Mouse (Mus musculus) embryo, embryonic 10.5 days (tissue): ENCODE data around the gene Crip3.

Experiments used
- DNase-seq: peaks from one replicate; pipeline ENCODE4 v3.0.0-alpha.2; 2015; ENCODE audit warnings: low spot score

Gene Crip3

DNA sequence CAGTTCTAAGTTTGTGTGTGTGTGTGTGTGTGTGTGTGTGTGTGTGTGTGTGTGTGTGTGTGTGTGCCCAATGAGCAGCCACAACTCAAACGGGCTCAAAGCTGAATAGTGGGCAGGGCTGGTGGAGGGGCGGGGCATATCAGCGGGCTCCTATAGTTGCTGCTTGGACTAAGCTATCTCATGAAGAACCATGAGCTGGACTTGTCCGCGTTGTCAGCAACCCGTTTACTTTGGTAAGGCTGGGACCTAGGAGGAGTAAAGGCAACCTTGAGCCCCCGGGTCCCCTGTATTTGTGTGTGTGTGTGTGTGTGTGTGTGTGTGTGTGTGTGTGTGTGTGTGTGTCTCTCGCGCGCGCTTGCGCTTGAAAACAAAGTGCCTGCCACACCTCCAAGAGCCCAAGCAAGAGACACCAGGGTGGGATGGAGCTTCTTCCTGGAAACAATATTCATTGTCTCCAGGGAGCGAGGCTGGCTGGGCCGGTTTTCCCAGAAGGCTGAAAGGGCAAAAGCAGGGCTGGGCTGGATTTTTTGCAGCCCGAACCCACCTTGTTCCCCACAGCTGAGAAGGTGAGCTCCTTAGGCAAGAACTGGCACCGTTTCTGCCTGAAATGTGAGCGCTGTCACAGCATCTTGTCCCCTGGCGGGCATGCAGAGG, at the start of gene Crip3:
Crip3 (plus strand) TSS at position 166 of the 654 bp plus-strand sequence.
- peak; percentile 54 for DNase-seq

DNA sequence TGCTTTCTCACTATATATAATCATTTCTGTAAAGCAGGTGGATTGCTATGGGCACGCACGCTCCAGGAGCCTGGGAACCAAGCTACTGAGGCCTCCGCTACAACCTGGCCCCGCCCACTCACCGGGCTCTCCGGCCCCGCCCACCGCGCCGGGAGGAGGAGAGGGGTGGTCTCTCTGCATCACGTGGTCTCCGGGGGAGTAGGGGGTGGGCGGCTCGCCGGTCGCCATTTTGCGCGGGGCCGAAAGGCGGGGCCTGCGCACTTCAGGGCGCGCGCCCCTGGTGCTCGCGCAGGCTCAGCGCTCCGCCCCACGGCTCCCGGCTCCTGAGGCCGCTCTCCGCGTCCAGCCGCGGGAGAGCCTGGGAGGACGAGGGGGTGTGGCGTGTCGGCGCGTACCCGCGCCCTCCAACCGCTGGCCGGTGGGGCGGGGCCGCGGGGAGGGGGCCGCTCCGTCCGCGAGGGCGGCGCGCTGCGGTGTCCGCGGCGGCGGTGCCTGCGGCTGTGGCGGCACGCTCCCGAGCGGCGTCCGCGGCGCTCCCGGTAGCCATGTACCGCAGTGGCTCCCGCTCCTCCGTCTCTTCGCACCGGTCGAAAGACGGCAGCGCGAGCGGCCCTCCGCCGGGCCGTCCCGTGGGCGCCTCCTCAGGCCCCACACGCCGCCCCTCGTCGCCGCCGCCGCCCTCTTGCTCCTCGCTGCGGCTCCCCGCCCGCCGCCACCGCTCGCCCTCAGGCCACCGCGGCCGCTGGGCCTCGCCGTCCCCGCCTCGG, 45.2 kb upstream of the Crip3 start, which contains the start of gene Zfp318:
Zfp318 (plus strand) TSS at position 438 of the 767 bp plus-strand sequence.
- DNase-seq, result peak; percentile 97

DNA sequence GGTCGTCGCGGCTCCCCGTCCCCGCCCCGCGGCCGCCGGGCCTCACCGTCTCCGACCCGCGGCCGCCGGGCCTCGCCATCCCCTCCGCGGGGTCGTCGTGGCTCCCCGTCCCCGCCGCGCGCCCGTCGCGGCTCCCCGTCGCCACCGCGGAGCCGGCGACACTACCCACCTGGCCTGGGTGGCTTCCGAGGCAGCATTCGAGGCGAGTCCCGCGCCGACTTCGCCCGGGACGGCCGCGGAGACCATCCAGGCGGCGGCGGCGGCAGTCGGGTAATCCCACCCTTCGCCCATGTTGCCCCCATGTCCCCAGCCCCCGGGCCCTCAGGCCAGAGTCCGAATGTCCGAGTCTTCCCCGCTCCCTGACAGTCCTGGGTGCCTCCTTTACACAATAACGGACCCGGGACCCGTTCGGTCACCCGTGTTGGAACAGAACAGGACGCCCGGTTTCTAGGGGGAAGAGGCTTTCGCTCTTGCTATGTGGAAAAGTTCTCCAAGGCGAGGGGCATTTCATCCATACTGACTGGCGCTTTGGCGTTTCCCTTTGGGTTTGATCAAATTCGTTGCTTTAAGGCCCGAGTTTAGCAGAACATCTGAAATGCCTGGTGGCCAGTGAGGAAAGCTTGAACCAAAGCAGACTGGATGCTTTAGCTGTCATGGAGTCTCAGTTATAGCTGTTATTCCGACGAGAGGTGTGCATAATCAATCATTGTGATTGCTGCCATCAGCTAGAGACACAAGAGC, 44.5 kb upstream of the Crip3 start:
- peak; percentile 53 for DNase-seq

DNA sequence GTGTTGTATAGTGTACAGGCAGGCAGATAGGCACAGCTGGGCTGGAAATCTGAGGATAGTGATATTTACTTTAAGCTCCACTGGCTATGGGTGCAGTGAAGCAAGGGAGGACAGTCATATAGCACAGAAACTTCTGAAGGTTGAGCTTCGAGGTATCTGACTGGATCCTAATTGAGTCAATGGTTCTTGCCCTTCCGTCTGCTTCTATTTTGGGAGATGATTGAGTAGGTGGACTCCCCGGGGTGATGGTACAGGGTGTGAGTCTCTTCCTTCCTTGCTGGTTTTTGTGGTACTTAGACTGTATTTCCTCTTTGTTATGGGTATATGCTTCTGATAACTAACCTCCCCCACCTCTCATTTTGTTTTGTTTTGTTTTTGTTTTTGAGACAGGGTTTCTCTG, 40.5 kb upstream of the Crip3 start:
- no peak for DNase-seq

DNA sequence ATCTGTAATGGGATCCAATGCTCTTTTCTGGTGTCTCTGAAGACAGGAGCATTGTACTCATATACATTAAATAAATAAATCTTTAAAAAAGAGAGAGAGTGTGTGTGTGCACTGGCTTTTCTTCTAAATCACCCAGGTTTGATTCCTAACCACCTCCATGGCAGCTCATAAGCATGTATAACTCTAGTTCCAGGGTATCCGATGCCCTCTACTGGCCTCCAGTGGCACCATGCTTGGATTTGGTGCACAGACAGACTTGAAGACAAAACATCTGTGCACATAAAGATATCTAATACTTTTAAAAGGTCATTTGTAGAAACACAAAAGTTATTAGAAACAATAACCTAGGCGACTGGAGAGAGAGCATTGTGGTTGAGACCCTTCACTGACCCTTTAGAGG, 35.7 kb upstream of the Crip3 start:
- peak; percentile 65 for DNase-seq

DNA sequence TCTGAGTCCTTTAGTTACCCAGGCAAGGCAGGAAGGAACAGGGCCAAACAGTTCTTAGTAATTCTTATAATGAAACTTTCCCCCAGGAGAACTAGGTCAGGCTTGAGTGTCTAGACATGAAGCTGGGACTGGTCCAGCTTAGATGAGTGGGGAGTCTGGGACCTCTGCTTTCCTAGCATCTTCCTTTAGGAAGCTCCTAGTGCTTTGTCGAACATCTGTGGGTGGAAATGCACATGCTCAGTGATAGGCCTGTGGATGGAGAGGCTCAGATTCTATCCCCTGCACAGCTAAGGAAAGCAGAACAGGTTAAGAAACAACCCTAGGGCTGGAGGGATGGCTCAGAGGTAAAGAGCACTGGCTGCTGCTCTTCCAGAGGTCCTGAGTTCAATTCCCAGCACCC, 34.1 kb upstream of the Crip3 start:
- DNase-seq, result no peak

DNA sequence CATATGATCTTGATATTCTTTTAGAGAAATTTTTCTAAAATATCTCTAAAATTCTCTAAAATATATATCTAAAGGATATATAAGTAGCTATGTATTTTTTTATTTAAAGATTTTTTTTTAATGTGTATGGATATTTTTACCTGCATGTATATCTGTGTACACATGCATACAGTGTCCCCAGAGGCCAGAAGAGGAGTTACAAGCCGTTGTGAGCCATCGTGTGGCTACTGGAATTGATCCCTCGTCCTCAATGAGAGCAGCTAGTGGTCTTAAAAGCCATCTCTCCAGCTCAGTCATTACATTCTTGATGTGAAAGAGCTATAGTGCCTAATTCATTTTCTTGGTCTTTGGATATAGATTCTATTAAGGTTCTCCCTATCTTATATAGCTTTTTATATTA, 20.2 kb upstream of the Crip3 start:
- peak; percentile 37 for DNase-seq

DNA sequence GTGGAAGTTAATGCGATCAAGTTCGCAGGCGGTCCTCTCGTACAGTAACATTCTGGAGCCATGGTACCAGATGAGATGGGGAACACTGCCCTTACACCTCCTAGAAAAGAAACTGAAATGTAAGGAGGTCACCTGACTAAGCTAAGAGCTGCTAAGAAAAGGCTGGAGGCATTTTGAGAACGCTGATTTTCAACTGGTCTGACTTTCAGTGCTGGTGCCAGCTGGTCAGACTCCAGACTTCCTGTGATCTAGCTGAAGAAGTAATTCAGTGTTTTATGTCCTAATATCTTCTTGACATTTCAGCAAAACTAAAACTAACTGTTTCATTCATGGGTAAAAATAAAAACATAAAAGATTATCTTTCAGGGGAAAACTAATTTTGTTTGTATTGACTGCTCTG, 10.1 kb upstream of the Crip3 start:
- no peak for DNase-seq

DNA sequence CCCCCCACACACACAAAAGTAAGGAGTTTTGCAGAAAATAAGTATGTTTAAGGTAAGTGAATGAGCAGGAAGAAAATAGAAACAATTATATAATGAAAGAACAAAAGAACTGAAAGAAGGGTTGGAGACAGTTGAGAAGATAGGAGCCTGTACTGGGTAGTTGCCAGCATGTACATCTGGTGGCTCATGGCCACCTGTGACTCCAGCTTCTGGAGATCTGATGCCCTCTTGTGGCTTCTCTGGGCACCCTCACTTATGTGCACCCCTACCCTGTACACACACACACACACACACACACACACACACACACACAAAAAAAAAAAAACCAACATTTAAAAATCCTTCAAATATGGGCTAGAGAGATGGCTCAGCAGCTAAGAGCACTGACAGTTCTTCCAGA, 9.0 kb upstream of the Crip3 start:
- DNase-seq, result no peak

DNA sequence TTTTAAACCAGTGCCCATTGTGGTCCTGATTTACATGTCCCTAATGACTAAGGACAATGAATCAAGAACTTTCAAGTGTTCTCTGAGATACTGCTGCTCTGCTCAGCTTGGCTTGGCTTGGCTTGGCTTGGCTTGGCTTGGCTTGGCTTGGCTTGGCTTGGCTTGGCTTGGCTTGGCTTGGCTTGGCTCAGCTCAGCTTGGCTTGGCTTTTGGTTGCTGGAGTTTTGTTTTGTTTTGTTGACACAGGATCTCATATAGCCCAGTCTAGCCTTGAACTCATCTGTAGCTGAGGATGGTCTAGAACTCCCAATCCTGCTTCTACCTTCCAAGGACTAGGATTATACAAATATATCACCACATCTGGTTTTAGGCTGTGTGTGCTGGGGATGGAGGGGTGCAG, 2.2 kb upstream of the Crip3 start:
- no peak for DNase-seq

DNA sequence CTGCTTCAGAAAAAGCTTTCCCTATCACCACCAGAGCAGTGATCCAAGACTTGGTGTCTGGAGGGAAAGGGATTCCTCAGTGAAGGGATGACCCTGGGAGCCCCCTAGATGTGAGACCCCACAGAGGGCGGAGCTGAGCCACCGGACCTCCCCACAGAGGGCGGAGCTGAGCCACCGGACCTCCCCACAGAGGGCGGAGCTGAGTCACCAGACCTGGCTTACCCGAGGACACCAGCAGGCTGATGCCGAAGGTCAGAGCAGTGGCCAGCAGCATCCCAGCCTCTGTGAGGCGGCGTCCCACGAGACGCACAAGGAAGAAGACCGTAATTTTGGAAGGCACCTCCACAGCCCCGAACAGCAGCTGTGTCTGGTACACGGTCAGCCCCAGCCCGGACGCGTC, 4.9 kb downstream of the Crip3 start:
- peak; percentile 65 for DNase-seq

DNA sequence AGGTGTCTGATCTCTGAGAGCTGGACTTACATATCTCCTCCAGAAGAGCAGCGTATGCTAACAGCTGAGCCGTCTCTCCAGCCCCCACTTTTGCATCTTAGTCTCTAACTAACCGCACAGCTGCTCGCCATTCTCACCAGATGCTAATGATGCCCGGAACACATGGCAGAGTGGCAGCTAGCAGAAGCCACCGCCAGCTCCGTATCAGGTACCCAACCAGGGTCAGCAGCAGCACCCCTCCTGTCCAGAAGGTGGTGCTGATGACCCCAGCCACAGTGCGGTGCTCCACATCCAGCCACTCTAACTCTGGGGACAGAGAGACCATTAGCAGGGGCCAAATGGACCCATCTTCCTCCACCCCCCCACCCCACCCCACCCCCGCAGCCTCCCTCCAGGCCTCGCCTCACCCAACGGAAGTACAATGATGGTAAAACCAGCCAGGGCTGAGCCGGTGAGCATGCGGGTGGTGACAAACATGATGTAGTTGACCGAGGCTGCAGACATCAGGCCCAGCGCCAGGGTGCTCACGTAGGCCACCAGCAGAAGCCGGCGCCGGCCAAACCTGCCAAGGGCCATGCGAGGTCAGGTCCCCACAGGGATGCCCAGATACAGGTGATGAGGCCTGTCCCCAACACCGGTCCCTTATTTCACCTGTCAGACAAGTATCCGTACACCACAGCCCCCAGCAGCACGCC, 8.1 kb downstream of the Crip3 start:
- peak; percentile 74 for DNase-seq

DNA sequence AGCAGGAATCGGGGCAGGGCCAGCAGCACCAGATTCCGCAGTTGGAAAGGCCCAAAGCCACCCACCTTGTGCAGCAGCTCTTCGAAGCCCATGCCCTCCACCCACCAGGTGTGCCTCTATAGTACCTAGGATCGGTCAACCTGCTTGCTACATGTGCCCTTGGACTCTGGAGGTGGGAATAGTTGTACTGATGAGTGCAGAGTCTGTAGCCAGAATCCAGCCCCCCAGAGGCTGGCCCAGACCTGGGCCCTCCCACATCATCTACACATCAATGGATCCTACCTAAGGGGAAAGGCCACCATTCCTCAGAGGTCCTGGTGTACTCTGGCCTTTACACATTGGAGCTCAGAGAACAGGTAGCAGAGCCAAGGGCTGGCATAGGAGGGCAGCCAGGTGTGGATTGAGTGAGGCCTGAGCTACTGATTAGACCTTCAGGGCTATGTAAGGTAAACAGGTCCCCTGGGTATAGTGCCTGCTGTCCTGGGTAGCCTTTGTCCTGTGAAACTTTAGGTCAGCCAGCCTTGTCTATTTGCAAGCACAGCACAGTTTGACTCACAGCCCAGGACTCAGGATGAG, 9.7 kb downstream of the Crip3 start, which contains the start of gene Slc22a7:
Slc22a7 (minus strand) TSS at position 160 of the 576 bp plus-strand sequence.
- no peak for DNase-seq

DNA sequence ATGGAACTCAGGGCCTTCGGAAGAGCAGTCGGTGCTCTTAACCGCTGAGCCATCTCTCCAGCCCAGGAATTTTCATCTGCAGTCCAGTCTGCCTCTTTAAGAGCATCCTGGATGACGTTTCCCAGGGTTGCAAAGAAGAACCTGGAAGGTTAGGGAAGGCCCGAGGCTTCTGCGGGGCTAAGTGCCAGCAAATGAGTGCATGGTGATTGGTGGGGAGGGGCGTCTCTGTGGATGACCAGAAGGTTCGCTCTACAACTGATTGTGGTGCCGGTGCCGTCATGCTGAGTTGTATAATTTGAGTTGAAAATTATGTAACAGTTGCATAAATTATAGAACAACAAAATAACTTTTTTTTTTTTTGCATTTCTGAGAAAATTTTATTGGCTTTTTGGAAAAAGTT, 10.4 kb downstream of the Crip3 start:
- no peak for DNase-seq

DNA sequence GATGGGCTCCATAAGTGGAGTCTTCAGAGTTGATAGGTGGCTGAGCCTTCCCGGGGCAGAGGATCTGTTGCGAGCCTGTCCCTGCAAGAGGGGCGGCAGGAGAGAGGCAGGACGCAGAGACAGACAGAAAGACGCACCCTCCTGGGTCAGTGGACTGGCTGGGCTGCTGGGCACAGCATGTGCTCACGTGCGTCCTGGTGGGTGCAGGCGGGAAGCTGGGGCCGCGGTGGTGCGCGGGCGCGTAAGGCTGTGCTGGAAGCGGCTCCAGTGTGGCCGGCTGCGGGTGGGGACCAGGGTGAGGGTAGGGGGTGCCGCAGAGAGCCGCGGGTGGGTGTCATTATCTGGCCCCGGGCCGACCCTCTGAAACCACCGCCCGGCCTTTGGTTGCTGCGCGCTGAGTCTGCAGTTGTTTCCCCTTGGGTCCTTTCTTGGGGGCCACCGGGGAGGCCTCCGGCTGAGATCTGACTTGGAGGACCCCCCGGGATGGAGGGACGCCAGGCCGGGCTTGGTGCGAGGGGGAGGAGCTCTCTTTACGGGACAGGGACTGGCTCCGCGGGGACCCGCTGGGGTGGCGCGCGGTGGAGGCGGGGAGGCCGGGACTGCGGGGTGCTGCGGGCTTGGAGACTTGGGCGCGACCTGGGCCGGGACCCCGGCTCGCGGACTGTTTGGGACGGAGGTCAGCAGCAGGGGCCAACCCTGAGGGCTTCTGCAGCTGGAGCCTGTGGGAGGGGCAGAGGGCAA, 16.3 kb downstream of the Crip3 start:
- no peak for DNase-seq

DNA sequence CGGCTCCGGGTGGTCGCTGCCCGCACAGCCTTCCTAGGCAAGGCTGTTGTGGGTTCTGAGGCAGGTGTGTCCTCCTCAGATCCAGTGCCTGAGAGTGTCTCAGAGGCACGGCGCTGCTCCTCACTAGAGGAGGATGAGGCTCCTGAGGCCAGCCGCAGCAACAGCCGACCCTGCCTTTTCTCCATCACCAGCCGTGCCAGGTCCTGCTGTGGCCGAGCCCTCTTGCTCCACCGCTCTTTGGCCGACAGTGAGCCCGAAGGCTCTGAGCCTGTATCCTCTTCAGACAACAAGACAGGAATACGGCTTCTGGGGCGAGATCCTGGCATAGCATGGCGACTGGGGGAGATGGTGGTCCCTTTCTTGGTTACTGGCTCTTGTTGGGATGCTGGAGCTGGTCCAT, 17.5 kb downstream of the Crip3 start:
- DNase-seq, result no peak

DNA sequence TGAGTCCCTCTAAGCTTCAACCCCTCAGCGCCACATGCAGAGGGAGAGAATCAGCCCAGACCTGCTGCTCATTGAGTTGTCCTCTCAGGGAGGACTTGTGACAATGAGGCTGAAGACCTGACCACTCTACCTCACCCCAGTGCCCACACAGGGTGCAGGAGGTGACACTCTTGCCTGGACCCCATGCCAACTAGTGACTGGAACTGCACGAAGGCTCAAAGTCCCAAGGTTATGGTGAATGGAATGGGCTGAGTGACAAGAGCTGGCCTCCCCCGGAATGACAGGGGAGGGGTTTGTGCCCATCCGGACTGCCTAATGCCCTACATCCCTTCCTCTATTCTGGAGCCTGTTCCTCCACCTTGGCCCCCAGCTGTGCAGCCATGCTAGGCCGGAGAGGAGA, 24.0 kb downstream of the Crip3 start:
- DNase-seq, result no peak

DNA sequence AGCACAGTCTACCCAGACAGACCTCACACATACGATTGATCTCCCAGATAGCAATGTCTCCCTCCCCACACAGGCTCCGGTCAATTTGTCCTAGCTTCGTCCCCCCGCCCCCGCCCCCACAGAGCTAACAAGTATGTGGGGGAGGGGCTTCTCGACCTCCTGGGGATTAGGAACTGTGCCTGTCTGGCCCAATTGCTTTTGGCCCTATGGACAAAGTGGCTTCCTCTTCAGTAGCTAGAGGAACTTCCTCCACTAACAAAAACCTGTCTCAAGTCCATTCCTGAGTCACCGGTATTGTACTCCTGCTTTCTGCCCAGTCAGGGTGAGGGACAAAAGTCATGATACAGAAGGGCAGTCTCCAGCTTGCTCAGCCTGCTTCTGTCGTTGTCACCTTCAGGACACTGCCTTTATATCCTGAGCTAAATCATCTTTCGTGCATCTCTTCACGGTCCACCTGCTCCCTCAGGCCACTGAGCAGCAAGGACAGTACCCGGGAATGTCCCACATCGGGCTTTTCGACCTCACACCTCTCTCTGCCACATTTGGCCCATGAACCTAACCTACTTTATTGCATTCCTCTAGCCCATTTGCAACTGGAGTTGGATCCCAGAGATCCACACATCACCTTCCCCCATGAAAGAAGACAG, 24.7 kb downstream of the Crip3 start:
- DNase-seq, result no peak

DNA sequence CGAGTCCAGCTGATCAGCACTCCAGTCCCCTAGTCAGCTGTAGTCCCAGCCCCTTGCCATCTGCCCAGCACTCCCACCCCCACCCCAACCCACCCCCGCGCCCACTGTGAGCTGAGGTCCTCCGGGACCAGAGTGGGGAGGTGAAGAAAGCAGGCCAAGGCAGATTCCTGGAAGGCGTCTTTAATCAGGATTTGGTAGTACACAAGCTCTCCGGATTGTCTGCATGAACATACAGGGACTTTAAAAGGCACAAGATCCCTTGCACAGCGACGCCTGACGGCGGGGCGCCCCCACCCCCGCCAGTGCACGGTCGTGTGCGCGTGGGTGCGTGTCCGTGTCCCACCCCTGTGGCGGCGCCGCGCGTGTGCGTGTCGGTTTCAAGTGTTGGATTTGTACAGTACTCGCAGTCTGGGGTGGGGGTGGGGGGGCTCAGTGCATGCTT, 25.3 kb downstream of the Crip3 start:
- DNase-seq, result peak; percentile 38

DNA sequence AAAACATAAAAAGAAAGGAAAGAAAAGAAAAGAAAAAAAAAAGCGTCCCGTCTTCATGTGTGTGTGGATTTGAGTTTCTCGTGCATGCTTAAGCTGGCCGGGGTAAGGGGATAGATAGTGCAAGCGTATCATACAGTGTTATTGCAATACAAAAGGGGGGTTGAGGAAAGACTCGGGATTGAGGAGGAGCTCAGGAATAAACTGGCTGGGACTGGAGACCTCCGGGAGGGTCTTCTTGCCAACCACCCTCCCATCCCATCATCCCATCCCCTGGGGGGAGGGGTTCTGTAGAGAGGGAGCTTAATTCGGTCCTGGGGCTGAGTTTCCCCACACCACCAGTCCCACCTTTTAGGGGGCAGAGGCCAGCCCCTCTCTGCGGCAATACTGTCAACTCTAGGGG, 25.8 kb downstream of the Crip3 start:
- peak; percentile 51 for DNase-seq
